ENCODE assay signal across 11 mouse cellular contexts in genomic region chr15:12451448-12451847, GRCm38 (mm10).
DNase-seq lines count a peak whose midpoint lies in the region; ATAC-seq lines count a peak whose summit lies in the region.
"Had no signal": no experiment of that assay in that cellular context is flagged by ENCODE, and none has a peak within 500 bp of the region (broad histone marks: within the 10 kb centered on the region; RNA-seq: fewer than 3 reads in every experiment).

No protein-coding gene starts in this region.

- peaks cover 4% of the 10 kb centered on the region; the same call in 1 of the 2 replicates for H3K4me1 ChIP-seq in kidney, embryonic 14.5 days (ENCODE audit: control insufficient read depth, insufficient read depth, low read length)
- peaks cover 22% of the 10 kb centered on the region for H3K4me1 ChIP-seq in limb, embryonic 11.5 days (ENCODE audit: control insufficient read depth, insufficient read depth, low read length)
- no peaks in the 10 kb centered on the region for H3K4me1 ChIP-seq in forebrain, embryonic 12.5 days
- H3K4me1 ChIP-seq: liver, embryonic 15.5 days had no signal

- no peaks in the 10 kb centered on the region for H3K27me3 ChIP-seq in kidney, embryonic 14.5 days (ENCODE audit: control insufficient read depth, insufficient read depth, low read length)
- H3K27me3 ChIP-seq in limb, embryonic 11.5 days (ENCODE audit: control insufficient read depth, insufficient read depth, low read length) = no peaks in the 10 kb centered on the region
- no peaks in the 10 kb centered on the region for H3K27me3 ChIP-seq in forebrain, embryonic 12.5 days
- H3K27me3 ChIP-seq: CH12.LX; liver, embryonic 15.5 days had no signal

- H3K9ac ChIP-seq in kidney, embryonic 14.5 days (ENCODE audit: low read depth, low read length) = no peak overlapping the region
- no peak overlapping the region for H3K9ac ChIP-seq in limb, embryonic 11.5 days (ENCODE audit: low read length)
- no peak overlapping the region for H3K9ac ChIP-seq in forebrain, embryonic 12.5 days
- H3K9ac ChIP-seq: liver, embryonic 15.5 days had no signal

- H3K9me3 ChIP-seq in kidney, embryonic 14.5 days (ENCODE audit: control insufficient read depth, low read length) = no peaks in the 10 kb centered on the region
- H3K9me3 ChIP-seq in limb, embryonic 11.5 days (ENCODE audit: control insufficient read depth, low read length) = no peaks in the 10 kb centered on the region
- H3K9me3 ChIP-seq in forebrain, embryonic 12.5 days = no peaks in the 10 kb centered on the region
- H3K9me3 ChIP-seq: liver, embryonic 15.5 days had no signal

- no peak for ATAC-seq in kidney, embryonic 14.5 days (ENCODE audit: low FRiP score, low TSS enrichment)
- ATAC-seq in limb, embryonic 11.5 days (ENCODE audit: insufficient number of reproducible peaks, low FRiP score, low TSS enrichment, low read depth) = 0 out of 2 replicates have a peak, but pooled peaks have one; percentile 36
- no peak for ATAC-seq in forebrain, embryonic 12.5 days (ENCODE audit: low FRiP score)

- peak; percentile 69 for DNase-seq in kidney, adult 11 months
- peak; percentile 83 for DNase-seq in cerebellum, adult 11-12 months
- DNase-seq in cerebellum, postnatal 25 days = peak; percentile 56 to 65
- peak; percentile 48 for DNase-seq in limb, embryonic 11.5 days (ENCODE audit: low spot score)
- no peak for DNase-seq in thymus, postnatal 0 days (ENCODE audit: low spot score)
- DNase-seq: adrenal gland, postnatal 36 days; thymus, postnatal 25 days had no signal

- peaks cover 2% of the 10 kb centered on the region; the same call in 1 of the 2 replicates for H3K36me3 ChIP-seq in kidney, embryonic 14.5 days (ENCODE audit: control insufficient read depth, insufficient read depth, low read length)
- no peaks in the 10 kb centered on the region for H3K36me3 ChIP-seq in limb, embryonic 11.5 days (ENCODE audit: control insufficient read depth, insufficient read depth, low read length)
- no peaks in the 10 kb centered on the region for H3K36me3 ChIP-seq in forebrain, embryonic 12.5 days (replicated peaks)
- H3K36me3 ChIP-seq: liver, embryonic 15.5 days had no signal

- 33% methylated on average over 4 of the region's 4 CpGs for whole genome bisulfite sequencing in kidney, embryonic 14.5 days
- 16% methylated on average over 4 of the region's 4 CpGs for WGBS in limb, embryonic 11.5 days
- WGBS in forebrain, embryonic 12.5 days = 77% methylated on average over 4 of the region's 4 CpGs

- no peak overlapping the region for H3K4me2 ChIP-seq in kidney, embryonic 14.5 days (replicated peaks; ENCODE audit: low read depth, low read length)
- H3K4me2 ChIP-seq in limb, embryonic 11.5 days (ENCODE audit: low read depth, severe bottlenecking) = no peak overlapping the region
- H3K4me2 ChIP-seq in forebrain, embryonic 12.5 days = no peak overlapping the region
- H3K4me2 ChIP-seq: liver, embryonic 15.5 days had no signal

- no peak overlapping the region for H3K27ac ChIP-seq in kidney, embryonic 14.5 days (ENCODE audit: low read depth, low read length)
- peak overlapping the region; percentile 54; the same call in 1 of the 2 replicates for H3K27ac ChIP-seq in limb, embryonic 11.5 days (replicated peaks; ENCODE audit: low read depth, low read length)
- no peak overlapping the region for H3K27ac ChIP-seq in forebrain, embryonic 12.5 days
- H3K27ac ChIP-seq: liver, embryonic 15.5 days had no signal

- no peak overlapping the region for H3K4me3 ChIP-seq in kidney, embryonic 14.5 days (ENCODE audit: low read length)
- no peak overlapping the region for H3K4me3 ChIP-seq in limb, embryonic 11.5 days (ENCODE audit: low read depth, low read length)
- H3K4me3 ChIP-seq in forebrain, embryonic 12.5 days (replicated peaks) = no peak overlapping the region
- H3K4me3 ChIP-seq: liver, embryonic 15.5 days had no signal
